In the genomic region with DNA sequence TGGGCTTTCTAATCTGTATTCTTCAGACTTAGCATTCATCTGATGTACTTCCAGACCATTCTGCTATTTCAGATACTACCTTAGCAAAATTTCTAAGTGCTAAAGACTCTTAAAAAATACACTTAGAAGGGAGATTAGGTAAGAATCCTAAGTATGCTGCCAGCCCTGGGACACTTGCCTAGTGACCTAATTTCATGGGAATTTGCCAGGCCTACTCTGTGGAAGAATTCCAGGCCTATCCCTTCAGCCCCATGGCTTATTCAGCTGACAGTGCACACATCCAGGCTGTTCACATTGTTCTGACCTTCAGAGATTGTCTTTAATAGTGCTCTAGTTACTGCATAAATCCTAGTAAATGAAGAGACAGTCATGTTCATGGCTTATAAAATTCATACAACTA, we compare ENCODE assay signal across 10 mouse cellular contexts.
DNase-seq lines count a peak whose midpoint lies in the region; ATAC-seq lines count a peak whose summit lies in the region.
"Had no signal": no experiment of that assay in that cellular context is flagged by ENCODE, and none has a peak within 500 bp of the region (broad histone marks: within the 10 kb centered on the region; RNA-seq: fewer than 3 reads in every experiment).

No protein-coding gene starts in this region.

- H3K9me3 ChIP-seq in intestine, embryonic 16.5 days (ENCODE audit: control insufficient read depth, low read length), result no peaks in the 10 kb centered on the region

- H3K4me3 ChIP-seq in intestine, embryonic 16.5 days (ENCODE audit: low read length), result no peak overlapping the region
- H3K4me3 ChIP-seq: layer of hippocampus, adult 2 months had no signal

- no peak overlapping the region for H3K9ac ChIP-seq in intestine, embryonic 16.5 days (ENCODE audit: low read depth, low read length)

- H3K27me3 ChIP-seq in intestine, embryonic 16.5 days (replicated peaks; ENCODE audit: control insufficient read depth, insufficient read depth, low read length), result no peaks in the 10 kb centered on the region
- H3K27me3 ChIP-seq: CH12.LX had no signal

- no peaks in the 10 kb centered on the region for H3K36me3 ChIP-seq in intestine, embryonic 16.5 days (ENCODE audit: control insufficient read depth, insufficient read depth, low read length)

- H3K4me2 ChIP-seq in intestine, embryonic 16.5 days (ENCODE audit: low read depth, low read length), result no peak overlapping the region

- peak; percentile 47 for DNase-seq in kidney, adult 18-20 months
- no peak for DNase-seq in kidney, postnatal 4 days
- DNase-seq in adrenal gland, postnatal 14 days, result peak; percentile 76
- DNase-seq in gastrocnemius, postnatal 25 days, result peak; percentile 60
- DNase-seq in kidney, postnatal 36 days, result peak; percentile 58 to 59
- peak; percentile 38 for DNase-seq in yolk sac, embryonic 10.5 days (ENCODE audit: low spot score)

- no peak for ATAC-seq in CD4-positive, CD25-positive, alpha-beta regulatory T cell, adult 4 months
- no peak for ATAC-seq in intestine, embryonic 16.5 days

- no peaks in the 10 kb centered on the region for H3K4me1 ChIP-seq in intestine, embryonic 16.5 days (ENCODE audit: control insufficient read depth, insufficient read depth, low read length)

- H3K27ac ChIP-seq in intestine, embryonic 16.5 days (ENCODE audit: low read length), result no peak overlapping the region
- H3K27ac ChIP-seq: layer of hippocampus, adult 2 months had no signal

Comparison
In these comparisons a context has a peak if more than half of its experiments do, and no peak if none do; other contexts are left out.
1. DNase-seq: peak in kidney, adult 18-20 months (single experiment), adrenal gland, postnatal 14 days (single experiment), gastrocnemius, postnatal 25 days (single experiment), kidney, postnatal 36 days (2 of 2) and yolk sac, embryonic 10.5 days (single experiment); none in kidney, postnatal 4 days (0 of 2).